Mouse (Mus musculus): ENCODE results near the gene Frrs1.

The Frrs1 gene

GRCm38 (mm10) chr3:116906596-116906995 is 47.3 kb downstream of the Frrs1 start:
- no peak for DNase-seq (ENCODE audit: low read depth, low spot score)

DNA sequence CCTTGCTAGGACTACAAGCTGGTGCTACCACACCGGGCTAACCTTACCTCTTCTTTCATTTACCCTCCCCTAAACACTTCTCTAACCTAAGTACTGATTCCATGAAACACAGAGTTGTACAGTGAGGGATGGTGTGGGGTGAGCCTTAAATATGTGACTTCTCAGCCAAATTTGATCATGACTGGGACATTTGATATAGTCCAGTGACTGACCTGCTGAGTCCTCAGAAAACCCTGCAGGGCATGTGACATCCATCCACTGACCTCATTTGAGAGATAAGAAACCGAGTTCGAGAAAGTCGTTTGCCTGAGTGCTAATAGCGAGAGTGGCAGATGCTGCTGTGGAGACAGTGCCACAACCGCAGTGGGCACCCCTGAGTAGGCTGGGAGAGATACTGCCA is 55.1 kb downstream of the Frrs1 start:
- DNase-seq (ENCODE audit: low read depth, low spot score), result no peak

GRCm38 (mm10) chr3:116914931-116915330 is 55.7 kb downstream of the Frrs1 start:
- DNase-seq (ENCODE audit: low read depth, low spot score), result no peak

GRCm38 (mm10) chr3:116917016-116917415 is 57.8 kb downstream of the Frrs1 start:
- DNase-seq (ENCODE audit: low read depth, low spot score), result no peak

GRCm38 (mm10) chr3:116921535-116921934 is 62.3 kb downstream of the Frrs1 start:
- DNase-seq (ENCODE audit: low read depth, low spot score), result no peak

DNA sequence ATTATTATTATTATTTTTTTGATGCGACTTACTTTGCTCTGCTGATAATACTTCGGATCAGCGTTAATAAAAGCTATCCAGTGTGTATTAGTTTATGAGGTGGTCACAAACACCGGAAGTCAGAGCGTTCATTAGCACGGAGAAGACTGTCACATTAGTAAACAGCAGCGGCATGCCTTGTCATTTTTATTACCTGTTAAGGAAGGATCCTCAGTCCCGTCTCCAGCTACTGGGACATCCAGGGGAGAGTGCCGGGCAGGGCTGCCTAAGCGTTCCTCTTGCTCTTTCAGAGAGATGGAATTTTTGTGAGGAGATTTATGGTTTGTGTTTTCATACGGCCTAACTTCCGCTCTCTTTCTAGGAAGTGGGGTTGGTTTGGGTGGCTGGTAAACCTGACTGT is 63.8 kb downstream of the Frrs1 start:
- no peak for DNase-seq (ENCODE audit: low read depth, low spot score)

DNA sequence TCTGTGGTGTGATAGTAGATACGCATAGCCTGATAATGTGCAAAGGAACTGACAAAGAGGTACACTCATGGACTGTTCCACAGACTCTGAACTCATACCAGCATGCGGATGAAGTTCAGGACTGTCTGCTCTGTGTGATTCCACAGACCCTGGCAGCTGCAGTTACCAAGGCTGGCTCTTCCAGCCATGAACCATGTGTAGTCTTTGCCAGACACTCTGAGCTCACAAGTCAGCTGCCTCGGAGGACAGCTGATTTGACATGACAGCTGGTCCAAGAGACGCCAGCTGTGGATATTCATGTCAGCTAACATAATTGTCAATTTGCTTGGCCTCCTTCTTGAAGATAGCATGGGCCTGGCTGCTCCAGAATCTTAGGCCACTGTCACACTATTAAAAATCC is 69.7 kb downstream of the Frrs1 start:
- peak; percentile 8 for DNase-seq (ENCODE audit: low read depth, low spot score)

DNA sequence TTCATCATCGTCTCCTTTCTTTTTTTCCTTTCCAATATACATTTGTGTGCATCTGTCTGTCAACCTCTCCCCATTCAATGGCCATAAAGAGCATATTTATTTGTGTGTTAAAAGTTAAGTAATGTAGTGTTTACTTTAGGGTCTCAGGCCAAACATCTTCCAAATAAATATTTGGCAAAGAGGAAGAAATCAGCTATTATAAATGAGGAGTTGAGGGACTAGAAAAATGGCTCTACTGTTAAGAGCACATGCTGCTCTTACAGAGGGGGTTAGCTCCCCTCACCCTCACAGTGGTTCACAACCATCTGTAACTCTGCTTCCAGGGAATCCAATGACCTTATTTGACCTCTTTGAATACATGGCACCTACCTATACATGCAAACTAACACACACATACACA is 73.9 kb downstream of the Frrs1 start:
- DNase-seq (ENCODE audit: low read depth, low spot score), result no peak

GRCm38 (mm10) chr3:116936934-116937691 is 77.8 kb downstream of the Frrs1 start:
- no peak for DNase-seq (ENCODE audit: low read depth, low spot score)

- DNase-seq (ENCODE audit: low read depth, low spot score), result no peak
Observed at GRCm38 (mm10) chr3:116940804-116941558, 81.7 kb downstream of the Frrs1 start.

- no peak for DNase-seq (ENCODE audit: low read depth, low spot score)
Observed at GRCm38 (mm10) chr3:116941559-116942117, 82.4 kb downstream of the Frrs1 start.

DNA sequence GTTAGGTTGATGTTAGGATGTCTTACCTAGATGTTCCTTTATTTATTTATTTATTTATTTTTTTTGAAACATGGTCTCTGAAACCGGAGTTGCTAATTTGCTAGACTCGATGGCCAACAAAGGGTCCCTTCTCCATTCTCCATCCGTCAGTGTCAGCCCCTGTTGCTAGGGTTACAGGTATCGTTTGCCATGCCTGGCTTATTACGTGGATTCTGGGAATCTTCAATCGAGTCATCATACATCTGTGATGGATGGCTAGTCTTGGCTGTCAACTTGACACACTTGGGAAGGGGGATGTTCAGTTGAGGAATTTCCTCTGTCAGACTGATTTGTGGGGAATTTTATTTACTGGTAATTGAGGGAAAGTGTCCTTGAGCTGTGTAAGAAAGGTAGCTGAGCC is 83.5 kb downstream of the Frrs1 start:
- DNase-seq (ENCODE audit: low read depth, low spot score), result no peak

GRCm38 (mm10) chr3:116943422-116943821 is 84.2 kb downstream of the Frrs1 start:
- DNase-seq (ENCODE audit: low read depth, low spot score), result no peak

DNA sequence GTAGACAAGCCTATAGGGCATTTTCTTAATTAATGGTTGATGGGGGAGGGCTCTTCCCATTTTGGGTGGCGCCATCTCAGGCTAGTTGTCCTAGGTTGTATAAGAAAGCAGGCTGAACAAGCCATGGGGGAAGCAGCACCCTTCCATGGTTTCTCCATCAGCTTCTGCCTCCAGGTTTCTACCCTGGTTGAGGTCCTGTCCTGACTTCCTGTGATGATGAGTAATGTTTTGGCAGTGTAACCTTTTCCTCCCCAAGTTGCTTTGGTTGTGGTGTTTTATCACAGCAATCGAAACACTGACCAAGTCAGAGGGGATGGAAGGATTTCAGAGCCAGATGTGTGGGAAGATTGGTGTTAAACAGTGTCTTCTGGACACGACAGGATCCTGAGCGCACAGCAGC is 87.2 kb downstream of the Frrs1 start:
- DNase-seq (ENCODE audit: low read depth, low spot score), result no peak

DNA sequence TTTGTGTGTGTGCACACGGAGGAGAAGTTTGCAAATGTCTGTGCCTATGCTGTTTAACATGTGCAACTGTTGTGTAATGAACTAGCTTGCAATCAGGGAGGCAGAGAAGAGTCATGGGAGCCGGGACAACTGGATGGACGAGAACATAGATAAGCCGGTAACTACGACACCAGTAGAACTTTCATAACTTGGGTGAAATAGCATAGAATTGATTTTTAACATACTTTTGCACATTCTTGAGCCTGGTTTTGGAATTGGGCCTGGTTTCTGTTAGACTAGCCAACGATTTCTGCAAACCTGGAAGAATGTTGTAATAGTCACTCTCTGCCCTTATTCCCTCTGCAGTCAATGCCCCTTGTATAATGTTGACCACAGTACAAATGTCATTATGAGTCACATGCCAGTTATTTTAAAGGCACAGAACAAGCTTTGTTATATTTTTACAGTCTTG is 91.4 kb downstream of the Frrs1 start:
- no peak for DNase-seq (ENCODE audit: low read depth, low spot score)

DNA sequence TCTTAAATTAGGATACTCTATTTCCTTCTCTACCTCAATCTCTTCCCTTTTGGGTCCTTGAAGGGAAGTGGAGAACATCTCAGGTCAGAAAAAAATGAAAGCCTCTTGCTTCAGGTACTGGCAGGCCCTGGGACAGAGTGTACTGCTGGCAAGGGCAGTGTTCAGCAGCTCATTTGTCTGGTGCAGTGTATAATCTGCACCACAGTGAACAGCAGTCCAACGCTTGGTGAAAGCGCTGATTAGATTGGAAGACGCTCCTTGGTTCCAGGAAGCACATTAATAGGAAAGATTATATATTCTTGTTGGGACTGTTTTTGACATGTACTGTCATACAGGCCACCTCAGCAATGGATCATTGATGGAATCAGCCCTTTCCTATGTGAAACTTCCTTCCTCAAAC is 92.2 kb downstream of the Frrs1 start:
- no peak for DNase-seq (ENCODE audit: low read depth, low spot score)

GRCm38 (mm10) chr3:116952242-116952899 is 93.1 kb downstream of the Frrs1 start:
- no peak for DNase-seq (ENCODE audit: low read depth, low spot score)

GRCm38 (mm10) chr3:116953366-116953765 is 94.1 kb downstream of the Frrs1 start:
- DNase-seq (ENCODE audit: low read depth, low spot score), result no peak

GRCm38 (mm10) chr3:116955061-116955460 is 95.8 kb downstream of the Frrs1 start:
- DNase-seq (ENCODE audit: low read depth, low spot score), result no peak
